Comparison of ENCODE assay signal across 15 mouse cellular contexts in genomic region chr10:5384131-5384776, GRCm38 (mm10).
A peak's percentile ranks its signal among the peaks of the same experiment; 100 is the strongest.
DNase-seq lines count a peak whose midpoint lies in the region; ATAC-seq and TF ChIP-seq lines count a peak whose summit lies in the region.
"Had no signal": no experiment of that assay in that cellular context is flagged by ENCODE, and none has a peak within 500 bp of the region (broad histone marks: within the 10 kb centered on the region; RNA-seq: fewer than 3 reads in every experiment).

No protein-coding gene starts in this region.

- no peaks in the 10 kb centered on the region for H3K27me3 ChIP-seq in cerebellum, adult 2 months (ENCODE audit: control insufficient read depth, insufficient read depth, low read length)
- H3K27me3 ChIP-seq in spleen, adult 2 months (ENCODE audit: control insufficient read depth, insufficient read depth, low read length): no peaks in the 10 kb centered on the region
- H3K27me3 ChIP-seq in forebrain, embryonic 15.5 days: no peaks in the 10 kb centered on the region
- H3K27me3 ChIP-seq: heart, embryonic 13.5 days had no signal

- no peaks in the 10 kb centered on the region for H3K36me3 ChIP-seq in spleen, adult 2 months (ENCODE audit: control insufficient read depth, insufficient read depth, low read length)
- H3K36me3 ChIP-seq in forebrain, embryonic 15.5 days: no peaks in the 10 kb centered on the region
- H3K36me3 ChIP-seq: heart, embryonic 13.5 days had no signal

- peaks cover 11% of the 10 kb centered on the region for H3K4me1 ChIP-seq in cerebellum, adult 2 months (ENCODE audit: control insufficient read depth, insufficient read depth, low read length)
- H3K4me1 ChIP-seq in spleen, adult 2 months (ENCODE audit: control insufficient read depth, insufficient read depth, insufficient read length): no peaks in the 10 kb centered on the region
- no peaks in the 10 kb centered on the region for H3K4me1 ChIP-seq in forebrain, embryonic 15.5 days
- H3K4me1 ChIP-seq: heart, embryonic 13.5 days had no signal

- intact Hi-C loops in left cerebral cortex, postnatal 4 days (cut with DNase I): no loop called here

- no peak overlapping the region for H3K4me2 ChIP-seq in forebrain, embryonic 15.5 days (replicated peaks)
- H3K4me2 ChIP-seq: heart, embryonic 13.5 days had no signal

- peak; percentile 14; the same call in 1 of the 2 replicates for ATAC-seq in megakaryocyte progenitor cell, adult 5-6 weeks (replicated peaks; ENCODE audit: poor library complexity)
- no peak for ATAC-seq in forebrain, embryonic 15.5 days (replicated peaks)
- ATAC-seq: midbrain, embryonic 16.5 days had no signal

- TF ChIP-seq POLR2A in cerebellum, adult 2 months (IDR thresholded peaks at IDR 0.05; ENCODE audit: borderline replicate concordance, insufficient read depth, low read length): no peak
- TF ChIP-seq POLR2A in spleen, adult 2 months (IDR thresholded peaks at IDR 0.05; ENCODE audit: low read depth, low read length): no peak

- peak overlapping the region; percentile 53; the same call in 1 of the 2 replicates for H3K27ac ChIP-seq in cerebellum, adult 2 months (ENCODE audit: insufficient read depth, low read length)
- H3K27ac ChIP-seq in spleen, adult 2 months (ENCODE audit: insufficient read depth, low read length): peak overlapping the region; percentile 6; the same call in 1 of the 2 replicates
- H3K27ac ChIP-seq in forebrain, embryonic 15.5 days (replicated peaks): no peak overlapping the region
- H3K27ac ChIP-seq: heart, embryonic 13.5 days; macrophage had no signal

- H3K4me3 ChIP-seq in cerebellum, adult 2 months (replicated peaks; ENCODE audit: insufficient read depth, low read depth, low read length): no peak overlapping the region
- H3K4me3 ChIP-seq in spleen, adult 2 months (ENCODE audit: extremely low read depth, insufficient read depth, insufficient read length): no peak overlapping the region
- H3K4me3 ChIP-seq in forebrain, embryonic 15.5 days: no peak overlapping the region
- H3K4me3 ChIP-seq: heart, embryonic 13.5 days had no signal

- WGBS in cerebellum, adult 2 months: 61% methylated on average over 6 of the region's 6 CpGs
- 29% methylated on average over 6 of the region's 6 CpGs for WGBS in spleen, adult 2 months
- 89% methylated on average over 6 of the region's 6 CpGs for WGBS in forebrain, embryonic 15.5 days

- no peak overlapping the region for H3K9ac ChIP-seq in forebrain, embryonic 15.5 days (replicated peaks)
- H3K9ac ChIP-seq: heart, embryonic 13.5 days had no signal

- TF ChIP-seq CTCF in cerebellum, adult 2 months (IDR thresholded peaks at IDR 0.05; ENCODE audit: borderline replicate concordance, insufficient read depth, low read depth, low read length): no peak
- TF ChIP-seq CTCF in spleen, adult 2 months (IDR thresholded peaks at IDR 0.05; ENCODE audit: extremely low read depth, insufficient read depth, insufficient read length, insufficient replicate concordance): no peak

- H3K9me3 ChIP-seq in forebrain, embryonic 15.5 days: no peaks in the 10 kb centered on the region
- H3K9me3 ChIP-seq: heart, embryonic 13.5 days had no signal

- no peak for DNase-seq in cerebellum, adult 2 months
- DNase-seq in cerebellum, adult 11-12 months: no peak
- DNase-seq in spleen, adult 2 months (ENCODE audit: low read depth in 1 of 2, low spot score in 2 of 2): peak; percentile 7 to 11
- no peak for DNase-seq in spleen, adult 18-20 months
- DNase-seq in left cerebral cortex, postnatal 4 days: no peak
- no peak for DNase-seq in adrenal gland, postnatal 4 days (ENCODE audit: low spot score in 2 of 2)
- DNase-seq: cerebellum, postnatal 14 days; gastrocnemius, postnatal 10 days; kidney, postnatal 36 days; lung, adult 18-20 months had no signal

Comparison
In these comparisons a context has a peak if more than half of its experiments do, and no peak if none do; other contexts are left out.
1. DNase-seq: peak in spleen, adult 2 months (2 of 2); none in cerebellum, adult 2 months (0 of 2), cerebellum, adult 11-12 months (single experiment), spleen, adult 18-20 months (0 of 2), left cerebral cortex, postnatal 4 days (single experiment) and adrenal gland, postnatal 4 days (0 of 2).